8 mouse cellular contexts compared by ENCODE assay signal in genomic region chr1:42261800-42262199, GRCm38 (mm10).
DNase-seq lines count a peak whose midpoint lies in the region; ATAC-seq lines count a peak whose summit lies in the region.

No protein-coding gene starts in this region.

- no peak overlapping the region for H3K27ac ChIP-seq in lung, embryonic 16.5 days (ENCODE audit: low read length)
- no peak overlapping the region for H3K27ac ChIP-seq in limb, embryonic 12.5 days
- no peak overlapping the region for H3K27ac ChIP-seq in stomach, embryonic 16.5 days (ENCODE audit: low read length)

- H3K9me3 ChIP-seq in lung, embryonic 16.5 days (ENCODE audit: control insufficient read depth, low read length): no peaks in the 10 kb centered on the region
- H3K9me3 ChIP-seq in limb, embryonic 12.5 days: no peaks in the 10 kb centered on the region
- no peaks in the 10 kb centered on the region for H3K9me3 ChIP-seq in stomach, embryonic 16.5 days (replicated peaks; ENCODE audit: control insufficient read depth, low read length)

- no peak for ATAC-seq in lung, embryonic 16.5 days (ENCODE audit: low read depth)
- ATAC-seq in limb, embryonic 12.5 days (ENCODE audit: insufficient number of reproducible peaks, insufficient read depth, low FRiP score, low TSS enrichment, low read depth): no peak
- no peak for ATAC-seq in stomach, embryonic 16.5 days (ENCODE audit: insufficient read depth, low FRiP score)
- no peak for ATAC-seq in granulocyte monocyte progenitor cell, adult 5-6 weeks (replicated peaks; ENCODE audit: poor library complexity, severe bottlenecking)
- no peak for ATAC-seq in erythroblast, adult 5-6 weeks (replicated peaks; ENCODE audit: low FRiP score, poor library complexity, severe bottlenecking)

- no peaks in the 10 kb centered on the region for H3K27me3 ChIP-seq in lung, embryonic 16.5 days (ENCODE audit: control insufficient read depth, insufficient read depth, low read depth, low read length)
- no peaks in the 10 kb centered on the region for H3K27me3 ChIP-seq in limb, embryonic 12.5 days
- no peaks in the 10 kb centered on the region for H3K27me3 ChIP-seq in stomach, embryonic 16.5 days (ENCODE audit: control insufficient read depth, insufficient read depth, low read length)

- 13% methylated on average over 13 of the region's 13 CpGs for WGBS in lung, embryonic 16.5 days
- WGBS in limb, embryonic 12.5 days: 6% methylated on average over 13 of the region's 13 CpGs
- 20% methylated on average over 13 of the region's 13 CpGs for WGBS in stomach, embryonic 16.5 days

- peak overlapping the region; percentile 23; the same call in 1 of the 2 replicates for H3K4me3 ChIP-seq in lung, embryonic 16.5 days (ENCODE audit: low read length)
- H3K4me3 ChIP-seq in limb, embryonic 12.5 days (replicated peaks): peak overlapping the region; percentile 21
- H3K4me3 ChIP-seq in stomach, embryonic 16.5 days (replicated peaks; ENCODE audit: low read length): no peak overlapping the region

- peak overlapping the region; percentile 46 for H3K4me2 ChIP-seq in lung, embryonic 16.5 days (ENCODE audit: low read depth, low read length)
- H3K4me2 ChIP-seq in limb, embryonic 12.5 days: peak overlapping the region; percentile 54
- H3K4me2 ChIP-seq in stomach, embryonic 16.5 days (ENCODE audit: low read depth, low read length): peak overlapping the region; percentile 44

- no peaks in the 10 kb centered on the region for H3K36me3 ChIP-seq in lung, embryonic 16.5 days (ENCODE audit: control insufficient read depth, insufficient read depth, low read length)
- H3K36me3 ChIP-seq in limb, embryonic 12.5 days: no peaks in the 10 kb centered on the region
- no peaks in the 10 kb centered on the region for H3K36me3 ChIP-seq in stomach, embryonic 16.5 days (ENCODE audit: control insufficient read depth, insufficient read depth, low read length)

- peaks cover 2% of the 10 kb centered on the region; the same call in 1 of the 2 replicates for H3K4me1 ChIP-seq in lung, embryonic 16.5 days (replicated peaks; ENCODE audit: control insufficient read depth, insufficient read depth, low read length)
- peaks cover 27% of the 10 kb centered on the region for H3K4me1 ChIP-seq in limb, embryonic 12.5 days (replicated peaks)
- no peaks in the 10 kb centered on the region for H3K4me1 ChIP-seq in stomach, embryonic 16.5 days (ENCODE audit: control insufficient read depth, insufficient read depth, low read length)

- no peak overlapping the region for H3K9ac ChIP-seq in lung, embryonic 16.5 days (ENCODE audit: low read length)
- H3K9ac ChIP-seq in limb, embryonic 12.5 days (replicated peaks): 0 out of 2 replicates have a peak overlapping the region, but pooled peaks have one; percentile 31
- no peak overlapping the region for H3K9ac ChIP-seq in stomach, embryonic 16.5 days (ENCODE audit: low read length)

- no peak for DNase-seq in lung, postnatal 36 days
- peak; percentile 23 for DNase-seq in forelimb bud, embryonic 11.5 days (ENCODE audit: low read depth, low spot score)
- no peak for DNase-seq in cerebellum, postnatal 4 days (ENCODE audit: low spot score in 2 of 2)
